Mouse (Mus musculus) CH12.LX (cell line): ENCODE measurements around the gene Plrg1. TPM values are rescaled to one million over a fixed set of nuclear protein-coding genes. Genes with fewer than 3 reads are reported as not detected.

ENCODE experiments used
- DNase-seq: peaks from one replicate; pipeline ENCODE4 v3.0.0-alpha.2; 2013; ENCODE audit errors: extremely low read depth
- H3K27ac ChIP-seq: 2 replicates; pipeline ENCODE4 v1.5.1; 2012; ENCODE audit warnings: low read depth, mild to moderate bottlenecking, control low read depth, moderate library complexity; ENCODE audit not compliant: insufficient read depth
- H3K27me3 ChIP-seq: replicated peaks from 2 replicates; pipeline ENCODE3; 2012; ENCODE audit warnings: inconsistent platforms
- H3K36me3 ChIP-seq, 2 experiments: replicated peaks in 1 of 2; 2 replicates each; pipeline versions ENCODE3 to v1.6.1; 2012; ENCODE audit warnings: inconsistent platforms in 1 of 2, low read length in 1 of 2, mild to moderate bottlenecking in 1 of 2, mixed read lengths in 1 of 2, moderate library complexity in 1 of 2; ENCODE audit not compliant: control insufficient read depth in 1 of 2, insufficient read depth in 1 of 2
- H3K4me1 ChIP-seq, 2 experiments: 2 replicates each; pipeline ENCODE4 v1.6.1; 2012; ENCODE audit warnings: inconsistent platforms in 1 of 2, moderate library complexity in 1 of 2; ENCODE audit not compliant: insufficient read depth in 2 of 2, control insufficient read depth in 1 of 2
- H3K4me2 ChIP-seq: 2 replicates; pipeline ENCODE4 v1.6.1; 2012; ENCODE audit warnings: low read depth, mild to moderate bottlenecking, control low read depth; ENCODE audit not compliant: poor library complexity, insufficient read depth, severe bottlenecking
- H3K4me3 ChIP-seq, 3 experiments: fragments of 150-350 bp in 1 of 3; sonication (generic) in 1 of 3; replicated peaks in 1 of 3; 2 replicates each; pipeline versions ENCODE3 to v1.5.1; 2011 to 2012; ENCODE audit warnings: low read depth in 2 of 3, low read length in 2 of 3, mild to moderate bottlenecking in 2 of 3, moderate library complexity in 2 of 3, control low read depth in 1 of 3, improper control_type of control experiment in 1 of 3, inconsistent platforms in 1 of 3, mixed read lengths in 1 of 3; ENCODE audit not compliant: poor library complexity in 1 of 3
- H3K79me2 ChIP-seq: replicated peaks from 2 replicates; pipeline ENCODE4 v1.6.1; 2012; ENCODE audit warnings: mild to moderate bottlenecking, moderate library complexity; ENCODE audit not compliant: control insufficient read depth, poor library complexity, insufficient read depth, severe bottlenecking; ENCODE audit errors: extremely low read depth
- H3K9ac ChIP-seq: 2 replicates; pipeline ENCODE4 v1.6.1; 2012; ENCODE audit warnings: low read depth, mild to moderate bottlenecking, control low read depth, moderate library complexity; ENCODE audit not compliant: insufficient read depth
- H3K9me3 ChIP-seq: replicated peaks from 2 replicates; pipeline ENCODE3; 2012; ENCODE audit warnings: low read length, inconsistent platforms, mixed read lengths
- CHD1 ChIP-seq: IDR thresholded peaks from 2 replicates; pipeline ENCODE4 v1.6.1; 2012; ENCODE audit warnings: low read depth, low read length, improper control_type of control experiment, inconsistent platforms
- CHD2 ChIP-seq: IDR thresholded peaks from 2 replicates; pipeline ENCODE4 v1.6.1; 2011; ENCODE audit warnings: low read length, improper control_type of control experiment
- CTCF ChIP-seq, 2 experiments: IDR thresholded peaks in 1 of 2; conservative IDR thresholded peaks in 1 of 2; 2 replicates each; pipeline ENCODE4 v1.5.1; 2011 to 2012; ENCODE audit warnings: low read depth in 2 of 2, low read length in 2 of 2, improper control_type of control experiment in 1 of 2, inconsistent platforms in 1 of 2, mild to moderate bottlenecking in 1 of 2, moderate library complexity in 1 of 2
- EP300 ChIP-seq: IDR thresholded peaks from 2 replicates; pipeline ENCODE4 v1.6.1; 2011; ENCODE audit warnings: low read length, improper control_type of control experiment
- ETS1 ChIP-seq: conservative IDR thresholded peaks from 2 replicates; pipeline ENCODE4 v1.6.1; 2012; ENCODE audit warnings: low read depth, mild to moderate bottlenecking, inconsistent platforms, low read length, improper control_type of control experiment, moderate library complexity
- GABPA ChIP-seq: IDR thresholded peaks from 2 replicates; pipeline ENCODE4 v1.6.1; 2012; ENCODE audit warnings: low read depth, low read length, improper control_type of control experiment, inconsistent platforms; ENCODE audit not compliant: insufficient replicate concordance
- HCFC1 ChIP-seq: IDR thresholded peaks from 2 replicates; pipeline ENCODE4 v1.6.1; 2012; ENCODE audit warnings: low read depth, mild to moderate bottlenecking, inconsistent platforms, low read length, improper control_type of control experiment
- JUN ChIP-seq: IDR thresholded peaks from 2 replicates; pipeline ENCODE4 v1.6.1; 2011; ENCODE audit warnings: low read depth, mild to moderate bottlenecking, low read length, improper control_type of control experiment, moderate library complexity; ENCODE audit not compliant: insufficient read depth
- JUND ChIP-seq: conservative IDR thresholded peaks from 2 replicates; pipeline ENCODE4 v1.6.1; 2011; ENCODE audit warnings: low read depth, low read length, improper control_type of control experiment
- KAT2A ChIP-seq: IDR thresholded peaks from 2 replicates; pipeline ENCODE4 v1.6.1; 2012; ENCODE audit warnings: low read length, improper control_type of control experiment, inconsistent platforms; ENCODE audit not compliant: insufficient replicate concordance
- MAFK ChIP-seq: IDR thresholded peaks from 2 replicates; pipeline ENCODE4 v1.6.1; 2011; ENCODE audit warnings: low read length, improper control_type of control experiment; ENCODE audit not compliant: insufficient replicate concordance
- MAX ChIP-seq: IDR thresholded peaks from 2 replicates; pipeline ENCODE4 v1.6.1; 2011; ENCODE audit warnings: low read length, improper control_type of control experiment
- MEF2A ChIP-seq: IDR thresholded peaks from 2 replicates; pipeline ENCODE4 v1.6.1; 2014; ENCODE audit warnings: low read depth, mild to moderate bottlenecking, inconsistent platforms, low read length, improper control_type of control experiment, borderline replicate concordance
- MYC ChIP-seq: IDR thresholded peaks from 2 replicates; pipeline ENCODE4 v1.6.1; 2011; ENCODE audit warnings: low read depth, mild to moderate bottlenecking, improper control_type of control experiment, low read length
- NELFE ChIP-seq: IDR thresholded peaks from 2 replicates; pipeline ENCODE4 v1.6.1; 2011; ENCODE audit warnings: low read depth, low read length, improper control_type of control experiment
- PAX5 ChIP-seq: IDR thresholded peaks from 2 replicates; pipeline ENCODE4 v1.6.1; 2012; ENCODE audit warnings: low read length, inconsistent platforms, mixed read lengths
- RAD21 ChIP-seq: IDR thresholded peaks from 2 replicates; pipeline ENCODE4 v1.6.1; 2011; ENCODE audit warnings: low read depth, mild to moderate bottlenecking, low read length, improper control_type of control experiment, moderate library complexity
- SMC3 ChIP-seq: IDR thresholded peaks from 2 replicates; pipeline ENCODE4 v1.6.1; 2011; ENCODE audit warnings: low read depth, low read length, improper control_type of control experiment
- TCF12 ChIP-seq: IDR thresholded peaks from 2 replicates; pipeline ENCODE4 v1.6.1; 2014; ENCODE audit warnings: low read depth, mild to moderate bottlenecking, inconsistent platforms, low read length, improper control_type of control experiment
- UBTF ChIP-seq: IDR thresholded peaks from 2 replicates; pipeline ENCODE4 v1.6.1; 2012; ENCODE audit warnings: low read depth, mild to moderate bottlenecking, inconsistent platforms, low read length, improper control_type of control experiment, moderate library complexity
- USF1 ChIP-seq: IDR thresholded peaks from 2 replicates; pipeline ENCODE4 v1.6.1; 2014; ENCODE audit warnings: low read depth, mild to moderate bottlenecking, inconsistent platforms, low read length, improper control_type of control experiment
- ZC3H11A ChIP-seq: IDR thresholded peaks from 2 replicates; pipeline ENCODE4 v1.6.1; 2012; ENCODE audit warnings: low read depth, mild to moderate bottlenecking, inconsistent platforms, low read length, improper control_type of control experiment
- ZKSCAN1 ChIP-seq: IDR thresholded peaks from 2 replicates; pipeline ENCODE4 v1.6.1; 2012; ENCODE audit warnings: low read depth, inconsistent platforms, low read length, improper control_type of control experiment, borderline replicate concordance
- ZMIZ1 ChIP-seq: IDR thresholded peaks from 2 replicates; pipeline ENCODE4 v1.6.1; 2012; ENCODE audit warnings: low read depth, mild to moderate bottlenecking, inconsistent platforms, low read length, improper control_type of control experiment
- ZNF384 ChIP-seq: IDR thresholded peaks from 2 replicates; pipeline ENCODE4 v1.6.1; 2012; ENCODE audit warnings: low read depth, low read length, improper control_type of control experiment, inconsistent platforms
- dilution Hi-C: fragments of 300-500 bp; cut with MboI; formaldehyde crosslinking; loops from 2 replicates; pipeline ENCODE4 v1.14.3; 2020; ENCODE audit warnings: low sequenced_read_pairs; ENCODE audit not compliant: extremely low pct_unique_long_range_greater_than_20kb, extremely low pct_ligation_motif_present
- in situ Hi-C: fragments of 300-500 bp; cut with MboI; formaldehyde crosslinking; loops from 3 replicates; pipeline ENCODE4 v1.14.3; 2019; ENCODE audit warnings: low sequenced_read_pairs, low pct_ligation_motif_present, low pct_unique_long_range_greater_than_20kb, mixed read lengths
- polyA plus RNA-seq: library from polyadenylated mRNA; unstranded; fragments of >175 nt; gene quantifications from 2 replicates; pipeline ENCODE4 v1.2.1, GENCODE M21; 2012; ENCODE audit warnings: low read depth; ENCODE audit not compliant: insufficient read length
- total RNA-seq, 2 experiments: library from RNA; depleted of rRNA; stranded (reverse); fragments of 300-350 nt in 1 of 2; fragments of >200 nt in 1 of 2; gene quantifications; 2 replicates each; pipeline ENCODE4 v1.2.3; 2012 to 2014

Plrg1 gene
- total and polyA plus RNA-seq, 3 experiments: 93.1 to 128 (median 108) TPM

DNA sequence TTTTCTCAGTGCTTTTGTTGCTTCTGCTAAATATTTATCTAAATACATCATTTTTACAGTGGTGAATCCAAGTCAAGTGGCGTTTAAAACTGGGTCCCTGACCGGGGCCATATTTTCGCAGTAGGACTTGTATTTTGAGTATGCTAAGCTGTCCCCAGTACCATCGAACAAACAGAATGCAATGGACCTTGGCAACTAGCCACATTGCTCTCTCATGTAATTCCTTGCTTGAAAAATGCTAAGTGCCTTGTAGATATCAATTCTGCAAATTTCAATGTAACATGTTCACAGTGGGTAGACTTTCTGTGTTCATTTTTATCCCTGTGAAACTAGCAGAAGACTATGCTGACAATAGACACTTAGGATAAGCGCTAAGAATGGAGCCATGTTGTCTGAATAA is 34.1 kb upstream of the Plrg1 start:
- Histone ChIP-seq H3K4me1 (no peaks in the 10 kb centered on the region), H3K36me3 (no peaks in the 10 kb centered on the region), H3K9me3 (no peaks in the 10 kb centered on the region), H3K27ac (no peak overlapping the region), H3K4me3 (no peak overlapping the region), H3K4me2 (no peak overlapping the region), H3K79me2 (no peaks in the 10 kb centered on the region), H3K27me3 (no peaks in the 10 kb centered on the region), H3K9ac (no peak overlapping the region)
- in situ Hi-C loops (no loop called here), dilution Hi-C loops (no loop called here)
- DNase-seq: no peak
- TF ChIP-seq MEF2A (no peak), ZMIZ1 (no peak), RAD21 (no peak), EP300 (no peak), ETS1 (no peak)

DNA sequence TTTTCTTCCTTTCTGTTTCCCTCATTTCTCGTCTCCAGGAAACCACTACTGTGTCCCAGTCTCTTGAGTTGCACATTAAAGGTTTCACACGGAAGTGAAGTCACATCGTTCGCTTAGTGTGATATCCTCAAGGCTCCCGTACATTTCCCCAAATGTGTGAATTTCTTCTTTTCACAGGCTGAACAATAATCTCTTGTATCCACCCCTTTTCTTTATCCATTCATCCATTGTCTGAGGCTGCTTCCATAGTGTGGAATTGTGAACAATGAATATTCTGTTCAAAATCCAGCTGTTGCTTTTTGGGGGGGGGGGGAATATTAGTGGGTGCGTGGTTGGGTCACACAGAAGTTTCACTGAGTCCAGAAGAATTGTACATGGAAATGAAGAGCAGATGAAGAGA is 30.3 kb upstream of the Plrg1 start:
- dilution Hi-C loops: no loop called here

DNA sequence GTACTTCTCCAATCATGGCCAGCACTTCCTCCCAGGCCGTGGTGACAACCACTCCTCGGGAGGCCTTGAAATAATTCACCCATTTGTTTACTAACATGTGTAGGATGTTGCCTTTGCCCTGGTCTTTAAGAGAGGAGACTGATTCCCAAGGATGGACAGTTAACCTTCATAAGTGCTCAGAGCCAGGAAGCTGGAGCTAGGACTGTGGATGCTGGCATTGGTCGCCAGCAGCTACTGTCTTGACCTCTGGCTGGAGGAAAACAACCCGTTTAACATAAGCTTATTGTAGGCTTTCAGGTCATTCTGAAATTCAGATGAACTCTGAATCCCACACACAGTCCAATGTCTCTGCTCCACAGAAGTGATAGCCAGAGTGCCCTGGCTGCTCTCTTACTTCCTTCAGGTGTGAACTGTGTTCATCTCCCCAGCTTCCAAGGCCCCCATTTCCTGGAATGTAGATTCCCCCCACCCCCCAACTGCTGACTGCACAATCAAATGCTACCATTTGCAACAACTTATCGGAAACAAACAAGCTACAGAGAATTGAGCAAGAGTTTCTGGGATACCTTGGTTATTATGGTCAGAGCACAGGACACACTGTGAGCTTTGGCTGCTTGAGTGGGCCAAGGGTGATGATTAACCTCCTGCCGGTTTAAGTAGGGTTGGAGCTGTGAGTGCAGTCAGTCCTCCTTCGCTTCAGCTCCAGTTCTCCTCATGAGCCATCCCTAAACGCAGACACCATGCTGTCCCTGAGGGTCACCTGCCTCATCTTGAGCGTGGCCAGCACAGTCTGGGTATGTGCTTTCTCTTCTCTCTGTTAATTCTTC is 29.6 kb upstream of the Plrg1 start, which contains the start of gene Fga:
Gene Fga, plus strand, starts transcription at position 602 of the 827 bp plus-strand sequence.
- no peaks in the 10 kb centered on the region for H3K36me3 ChIP-seq
- in situ Hi-C loops (no loop called here), dilution Hi-C loops (no loop called here)
- no peak within 1 kb of the TSS for H3K4me3 ChIP-seq
- H3K4me2 ChIP-seq: no peak within 1 kb of the TSS
- no peak within 1 kb of the TSS for H3K27ac ChIP-seq
- H3K9me3 ChIP-seq: no peaks in the 10 kb centered on the region
- DNase-seq: no peak
- H3K27me3 ChIP-seq: no peaks in the 10 kb centered on the region
- no peaks in the 10 kb centered on the region for H3K79me2 ChIP-seq
- no peaks in the 10 kb centered on the region for H3K4me1 ChIP-seq
- no peak within 1 kb of the TSS for H3K9ac ChIP-seq
- TF ChIP-seq GABPA (no peak), CHD2 (no peak), TCF12 (no peak), JUND (no peak), MYC (no peak), CHD1 (no peak), PAX5 (no peak), SMC3 (no peak), KAT2A (no peak), ZKSCAN1 (no peak), MAFK (no peak), EP300 (no peak), MAX (no peak), ZMIZ1 (no peak), MEF2A (no peak), JUN (no peak)

More for the DNA sequence above, 30.3 kb upstream of the Plrg1 start:
- H3K9me3 ChIP-seq: no peaks in the 10 kb centered on the region
- in situ Hi-C loops: no loop called here
- TF ChIP-seq RAD21 (no peak), CTCF (conservative IDR thresholded peaks at IDR 0.05 in 1 of 2, IDR thresholded peaks at IDR 0.05 in 1 of 2; ENCODE audit: low read depth in 2 of 2, low read length in 2 of 2) (no peak), ZC3H11A (no peak), GABPA (no peak), MYC (no peak), HCFC1 (no peak), TCF12 (no peak), KAT2A (no peak), EP300 (no peak), USF1 (no peak), CHD1 (no peak), ZKSCAN1 (no peak), UBTF (no peak), ETS1 (no peak), ZMIZ1 (no peak), NELFE (no peak), MAFK (no peak), ZNF384 (no peak)
- no peak overlapping the region for H3K4me2 ChIP-seq
- no peaks in the 10 kb centered on the region for H3K36me3 ChIP-seq
- no peaks in the 10 kb centered on the region for H3K79me2 ChIP-seq
- no peak overlapping the region for H3K27ac ChIP-seq
- no peak overlapping the region for H3K4me3 ChIP-seq
- DNase-seq: no peak
- no peaks in the 10 kb centered on the region for H3K27me3 ChIP-seq
- no peaks in the 10 kb centered on the region for H3K4me1 ChIP-seq
- H3K9ac ChIP-seq: no peak overlapping the region
